Mouse (Mus musculus): ENCODE measurements around the gene Masp2. TPM values are rescaled to one million over a fixed set of nuclear protein-coding genes. Genes with fewer than 3 reads are reported as not detected.

Masp2 gene
- polyA plus RNA-seq, 1 experiment from 2014 or later: 0.14 TPM

GRCm38 (mm10) chr4:148639455-148639854 is 37.1 kb downstream of the Masp2 start:
- no peak overlapping the region for H3K9ac ChIP-seq
- H3K27me3 ChIP-seq (replicated peaks): no peaks in the 10 kb centered on the region
- H3K4me1 ChIP-seq (replicated peaks): peaks cover 10% of the 10 kb centered on the region; the same call in 1 of the 2 replicates
- no peak overlapping the region for H3K27ac ChIP-seq (ENCODE audit: poor library complexity, severe bottlenecking)
- 84% methylated on average over 2 of the region's 2 CpGs for WGBS
- no peak for ATAC-seq (ENCODE audit: insufficient number of reproducible peaks, low FRiP score)
- no peak overlapping the region for H3K4me2 ChIP-seq
- no peaks in the 10 kb centered on the region for H3K36me3 ChIP-seq
- H3K9me3 ChIP-seq (replicated peaks): no peaks in the 10 kb centered on the region
- H3K4me3 ChIP-seq: no peak overlapping the region

GRCm38 (mm10) chr4:148641121-148641520 is 38.8 kb downstream of the Masp2 start:
- no peaks in the 10 kb centered on the region for H3K27me3 ChIP-seq (replicated peaks)
- 86% methylated on average over 5 of the region's 5 CpGs for WGBS
- H3K4me3 ChIP-seq: no peak overlapping the region
- no peaks in the 10 kb centered on the region for H3K9me3 ChIP-seq (replicated peaks)
- ATAC-seq (ENCODE audit: insufficient number of reproducible peaks, low FRiP score): no peak
- H3K4me2 ChIP-seq: no peak overlapping the region
- no peaks in the 10 kb centered on the region for H3K36me3 ChIP-seq
- H3K27ac ChIP-seq (ENCODE audit: poor library complexity, severe bottlenecking): no peak overlapping the region
- H3K4me1 ChIP-seq (replicated peaks): peaks cover 10% of the 10 kb centered on the region; the same call in 1 of the 2 replicates
- no peak overlapping the region for H3K9ac ChIP-seq

- Histone ChIP-seq H3K9me3 (replicated peaks) (no peaks in the 10 kb centered on the region), H3K4me3 (peak within 1 kb of the TSS; percentile 11), H3K27ac (ENCODE audit: poor library complexity, severe bottlenecking) (no peak within 1 kb of the TSS), H3K4me1 (replicated peaks) (peaks cover 16% of the 10 kb centered on the region; the same call in 1 of the 2 replicates), H3K36me3 (no peaks in the 10 kb centered on the region), H3K27me3 (replicated peaks) (no peaks in the 10 kb centered on the region), H3K4me2 (peak within 1 kb of the TSS; percentile 48), H3K9ac (no peak within 1 kb of the TSS)
- no peak for ATAC-seq (ENCODE audit: insufficient number of reproducible peaks, low FRiP score)
- WGBS: 57% methylated on average over 15 of the region's 15 CpGs
Measured at GRCm38 (mm10) chr4:148643291-148644156, 41.2 kb downstream of the Masp2 start, which contains the start of gene Gm572. TSS of gene Gm572 (plus strand) at chr4:148643317.

- 1% methylated on average over 9 of the region's 9 CpGs for WGBS
- no peak overlapping the region for H3K9ac ChIP-seq
- ATAC-seq (ENCODE audit: insufficient number of reproducible peaks, low FRiP score): no peak
- no peaks in the 10 kb centered on the region for H3K27me3 ChIP-seq (replicated peaks)
- peak overlapping the region; percentile 11 for H3K4me3 ChIP-seq
- H3K36me3 ChIP-seq: no peaks in the 10 kb centered on the region
- peak overlapping the region; percentile 48 for H3K4me2 ChIP-seq
- H3K4me1 ChIP-seq (replicated peaks): peaks cover 16% of the 10 kb centered on the region; the same call in 1 of the 2 replicates
- H3K27ac ChIP-seq (ENCODE audit: poor library complexity, severe bottlenecking): no peak overlapping the region
- H3K9me3 ChIP-seq (replicated peaks): no peaks in the 10 kb centered on the region
Measured at GRCm38 (mm10) chr4:148644157-148644511, 41.8 kb downstream of the Masp2 start.

GRCm38 (mm10) chr4:148644926-148645325 is 42.6 kb downstream of the Masp2 start:
- H3K4me1 ChIP-seq (replicated peaks): peaks cover 16% of the 10 kb centered on the region; the same call in 1 of the 2 replicates
- ATAC-seq (ENCODE audit: insufficient number of reproducible peaks, low FRiP score): no peak
- 81% methylated on average over 6 of the region's 6 CpGs for WGBS
- H3K9me3 ChIP-seq (replicated peaks): no peaks in the 10 kb centered on the region
- no peaks in the 10 kb centered on the region for H3K27me3 ChIP-seq (replicated peaks)
- no peaks in the 10 kb centered on the region for H3K36me3 ChIP-seq
- no peak overlapping the region for H3K4me3 ChIP-seq
- H3K27ac ChIP-seq (ENCODE audit: poor library complexity, severe bottlenecking): no peak overlapping the region
- H3K4me2 ChIP-seq: no peak overlapping the region
- H3K9ac ChIP-seq: no peak overlapping the region

- ATAC-seq (ENCODE audit: insufficient number of reproducible peaks, low FRiP score): peak; percentile 62
- Histone ChIP-seq H3K9me3 (replicated peaks) (no peaks in the 10 kb centered on the region), H3K27me3 (replicated peaks) (no peaks in the 10 kb centered on the region), H3K4me1 (replicated peaks) (peaks cover 16% of the 10 kb centered on the region; the same call in 1 of the 2 replicates), H3K36me3 (no peaks in the 10 kb centered on the region), H3K27ac (ENCODE audit: poor library complexity, severe bottlenecking) (peak overlapping the region; percentile 87), H3K4me3 (0 out of 2 replicates have a peak overlapping the region, but pooled peaks have one; percentile 0), H3K4me2 (peak overlapping the region; percentile 49), H3K9ac (no peak overlapping the region)
- WGBS: 18% methylated on average over 11 of the region's 11 CpGs
Measured at GRCm38 (mm10) chr4:148646616-148647015, 44.3 kb downstream of the Masp2 start.

- no peak overlapping the region for H3K9ac ChIP-seq
- 0 out of 2 replicates have a peak, but pooled peaks cover 3% of the 10 kb centered on the region for H3K9me3 ChIP-seq (replicated peaks)
- H3K36me3 ChIP-seq: no peaks in the 10 kb centered on the region
- WGBS: 52% methylated on average over 3 of the region's 3 CpGs
- no peak overlapping the region for H3K27ac ChIP-seq (ENCODE audit: poor library complexity, severe bottlenecking)
- H3K4me1 ChIP-seq (replicated peaks): peaks cover 8% of the 10 kb centered on the region; the same call in 1 of the 2 replicates
- no peak overlapping the region for H3K4me2 ChIP-seq
- no peaks in the 10 kb centered on the region for H3K27me3 ChIP-seq (replicated peaks)
- H3K4me3 ChIP-seq: no peak overlapping the region
- no peak for ATAC-seq (ENCODE audit: insufficient number of reproducible peaks, low FRiP score)
Measured at GRCm38 (mm10) chr4:148649309-148649708, 47.0 kb downstream of the Masp2 start.

- no peak overlapping the region for H3K4me3 ChIP-seq
- WGBS: 79% methylated on average over 9 of the region's 9 CpGs
- 0 out of 2 replicates have a peak, but pooled peaks cover 3% of the 10 kb centered on the region for H3K9me3 ChIP-seq (replicated peaks)
- H3K4me2 ChIP-seq: no peak overlapping the region
- no peak overlapping the region for H3K27ac ChIP-seq (ENCODE audit: poor library complexity, severe bottlenecking)
- ATAC-seq (ENCODE audit: insufficient number of reproducible peaks, low FRiP score): no peak
- peaks cover 6% of the 10 kb centered on the region for H3K4me1 ChIP-seq (replicated peaks)
- H3K9ac ChIP-seq: no peak overlapping the region
- no peaks in the 10 kb centered on the region for H3K27me3 ChIP-seq (replicated peaks)
- no peaks in the 10 kb centered on the region for H3K36me3 ChIP-seq
Measured at GRCm38 (mm10) chr4:148651045-148651444, 48.7 kb downstream of the Masp2 start.

GRCm38 (mm10) chr4:148654701-148655398 is 52.5 kb downstream of the Masp2 start:
- Histone ChIP-seq H3K4me2 (no peak overlapping the region), H3K9ac (no peak overlapping the region)
- 82% methylated on average over 18 of the region's 18 CpGs for WGBS

GRCm38 (mm10) chr4:148656691-148657258 is 54.4 kb downstream of the Masp2 start:
- Histone ChIP-seq H3K4me2 (peak overlapping the region; percentile 35), H3K9me3 (replicated peaks) (0 out of 2 replicates have a peak, but pooled peaks cover 3% of the 10 kb centered on the region), H3K27me3 (replicated peaks) (no peaks in the 10 kb centered on the region), H3K4me1 (replicated peaks) (peaks cover 18% of the 10 kb centered on the region), H3K27ac (ENCODE audit: poor library complexity, severe bottlenecking) (peak overlapping the region; percentile 2; the same call in 1 of the 2 replicates), H3K4me3 (no peak overlapping the region), H3K36me3 (no peaks in the 10 kb centered on the region), H3K9ac (no peak overlapping the region)
- WGBS: 33% methylated on average over 15 of the region's 15 CpGs
- ATAC-seq (ENCODE audit: insufficient number of reproducible peaks, low FRiP score): no peak

More at GRCm38 (mm10) chr4:148654701-148655398, 52.5 kb downstream of the Masp2 start:
- ATAC-seq (ENCODE audit: insufficient number of reproducible peaks, low FRiP score): peak; percentile 53; the same call in 1 of the 2 replicates
- peaks cover 17% of the 10 kb centered on the region for H3K4me1 ChIP-seq (replicated peaks)
- H3K27ac ChIP-seq (ENCODE audit: poor library complexity, severe bottlenecking): no peak overlapping the region
- H3K36me3 ChIP-seq: no peaks in the 10 kb centered on the region
- H3K9me3 ChIP-seq (replicated peaks): 0 out of 2 replicates have a peak, but pooled peaks cover 3% of the 10 kb centered on the region
- no peaks in the 10 kb centered on the region for H3K27me3 ChIP-seq (replicated peaks)
- no peak overlapping the region for H3K4me3 ChIP-seq
